12 mouse cellular contexts compared by ENCODE assay signal in genomic region chr19:59193456-59193855, GRCm38 (mm10). TPM values are rescaled to one million over a fixed set of nuclear protein-coding genes. Genes with fewer than 3 reads are reported as not detected.
DNase-seq lines count a peak whose midpoint lies in the region; ATAC-seq and TF ChIP-seq lines count a peak whose summit lies in the region.
"Had no signal": no experiment of that assay in that cellular context is flagged by ENCODE, and none has a peak within 500 bp of the region (broad histone marks: within the 10 kb centered on the region; RNA-seq: fewer than 3 reads in every experiment).

No protein-coding gene starts in this region.

- H3K4me1 ChIP-seq in heart, embryonic 14.5 days (ENCODE audit: control insufficient read depth in 2 of 2, insufficient read depth in 2 of 2, low read length in 2 of 2), result peaks cover 6 to 10% of the 10 kb centered on the region in 2 experiments; a peak in 3 of 4 replicates
- peaks cover 7% of the 10 kb centered on the region for H3K4me1 ChIP-seq in limb, embryonic 14.5 days (ENCODE audit: control insufficient read depth, insufficient read depth, low read length)

- H3K9ac ChIP-seq in heart, embryonic 14.5 days (ENCODE audit: low read length), result no peak overlapping the region
- no peak overlapping the region for H3K9ac ChIP-seq in limb, embryonic 14.5 days (ENCODE audit: low read depth, low read length, severe bottlenecking)

- peaks cover 95% of the 10 kb centered on the region for H3K27me3 ChIP-seq in heart, embryonic 14.5 days (ENCODE audit: control insufficient read depth, insufficient read depth, low read length)
- peaks cover 84% of the 10 kb centered on the region for H3K27me3 ChIP-seq in limb, embryonic 14.5 days (ENCODE audit: control insufficient read depth, insufficient read depth, low read length)

- no peak overlapping the region for H3K27ac ChIP-seq in heart, embryonic 14.5 days (replicated peaks in 1 of 2; ENCODE audit: control insufficient read depth in 1 of 2, insufficient read depth in 1 of 2, low read depth in 2 of 2, low read length in 2 of 2)
- H3K27ac ChIP-seq in limb, embryonic 14.5 days (replicated peaks; ENCODE audit: low read depth, low read length), result no peak overlapping the region

- no peak for TF ChIP-seq POLR2A in limb, embryonic 14.5 days (IDR thresholded peaks at IDR 0.05; ENCODE audit: borderline replicate concordance, extremely low read depth, insufficient read depth, insufficient read length)

- 0 out of 2 replicates have a peak, but pooled peaks cover 2% of the 10 kb centered on the region for H3K9me3 ChIP-seq in heart, embryonic 14.5 days (ENCODE audit: control insufficient read depth, low read length)
- H3K9me3 ChIP-seq in limb, embryonic 14.5 days (ENCODE audit: control insufficient read depth, low read length), result no peaks in the 10 kb centered on the region

- peak overlapping the region; percentile 63 for H3K4me2 ChIP-seq in heart, embryonic 14.5 days (ENCODE audit: low read length)
- H3K4me2 ChIP-seq in limb, embryonic 14.5 days (replicated peaks; ENCODE audit: low read depth, low read length, severe bottlenecking), result peak overlapping the region; percentile 40; the same call in 1 of the 2 replicates

- no peak for DNase-seq in heart, postnatal 14 days
- DNase-seq in retina, postnatal 1 day, result peak; percentile 22
- no peak for DNase-seq in retina, embryonic 14.5 days (ENCODE audit: low spot score)
- DNase-seq in limb, embryonic 14.5 days (ENCODE audit: low spot score), result no peak
- no peak for DNase-seq in layer of hippocampus, adult 8-10 months (ENCODE audit: low spot score in 2 of 2)
- no peak for DNase-seq in frontal cortex, postnatal 10 days (ENCODE audit: low spot score in 2 of 2)
- no peak for DNase-seq in layer of hippocampus, adult 18-20 months (ENCODE audit: low spot score in 2 of 2)
- DNase-seq: cerebellum, postnatal 36 days; gastrocnemius, postnatal 14 days had no signal

- 2% methylated on average over 10 of the region's 10 CpGs for WGBS in heart, embryonic 14.5 days
- WGBS in limb, embryonic 14.5 days, result under 1% methylated on average over 10 of the region's 10 CpGs

- H3K36me3 ChIP-seq in heart, embryonic 14.5 days (ENCODE audit: control insufficient read depth, insufficient read depth, low read length), result no peaks in the 10 kb centered on the region
- no peaks in the 10 kb centered on the region for H3K36me3 ChIP-seq in limb, embryonic 14.5 days (ENCODE audit: control insufficient read depth, insufficient read depth, low read length)

- intact Hi-C loops in heart, postnatal 14 days (cut with DNase I), result no loop called here

- ATAC-seq in heart, embryonic 14.5 days (ENCODE audit: insufficient number of reproducible peaks, insufficient read depth, low FRiP score, low read depth), result no peak
- no peak for ATAC-seq in limb, embryonic 14.5 days (ENCODE audit: low FRiP score, low read depth)
- ATAC-seq: CD4-positive, CD25-positive, alpha-beta regulatory T cell, adult 4 months had no signal

- H3K4me3 ChIP-seq in heart, embryonic 14.5 days (ENCODE audit: control insufficient read depth in 1 of 2, insufficient read depth in 1 of 2, low read depth in 1 of 2, low read length in 2 of 2), result peak overlapping the region in 1 of 2 experiments; percentile 35; a peak in 2 of 4 replicates
- H3K4me3 ChIP-seq in limb, embryonic 14.5 days (replicated peaks; ENCODE audit: low read length), result peak overlapping the region; percentile 14

RNA-seq across cellular contexts. Expression of gene Vax1, which starts 23.6 kb away (rescaled TPM):
- polyA plus RNA-seq in heart, embryonic 14.5 days (2014; fragmentation: Nextera tagmentation; extraction: Ambion mirVana), result not detected in 2 replicates
- total RNA-seq in heart, postnatal 14 days (2021), result not detected
- 0.11 and 0.32 TPM in 2 replicates for polyA plus RNA-seq in limb, embryonic 14.5 days (2012; rRNA removed)
- polyA plus RNA-seq in limb, embryonic 14.5 days (2014; fragmentation: Nextera tagmentation; extraction: Ambion mirVana), result 0.18 TPM in 1 of 2 replicates, not detected in the other
- 1 to 10 TPM in 2 of 4 experiments, under 1 TPM in 1, not detected in 1; 0.86 to 1.3 (median 1.0) TPM for total RNA-seq in layer of hippocampus, adult 8-10 months (2022)
- 1 to 10 TPM in 1 of 2 experiments, under 1 TPM in 1; 0.62 to 1.7 TPM for total RNA-seq in layer of hippocampus, adult 18-20 months (2021)
- total RNA-seq: gastrocnemius, postnatal 14 days had no signal
- polyA plus RNA-seq: CD4-positive, CD25-positive, alpha-beta regulatory T cell, adult 4 months had no signal

RNA-seq across cellular contexts. Expression of gene Kcnk18, which starts 25.6 kb away (rescaled TPM):
- polyA plus RNA-seq in heart, embryonic 14.5 days (2014; fragmentation: Nextera tagmentation; extraction: Ambion mirVana), result not detected in 2 replicates
- total RNA-seq in heart, postnatal 14 days (2021), result not detected
- polyA plus RNA-seq in limb, embryonic 14.5 days (2012; rRNA removed), result not detected in 2 replicates
- not detected in 2 replicates for polyA plus RNA-seq in limb, embryonic 14.5 days (2014; fragmentation: Nextera tagmentation; extraction: Ambion mirVana)
- total RNA-seq in layer of hippocampus, adult 8-10 months (2022), result not detected
- not detected for total RNA-seq in layer of hippocampus, adult 18-20 months (2021)
- total RNA-seq: gastrocnemius, postnatal 14 days; layer of hippocampus, postnatal 25 days had no signal
- polyA plus RNA-seq: CD4-positive, CD25-positive, alpha-beta regulatory T cell, adult 4 months had no signal
